Mouse (Mus musculus) liver, embryonic 16.5 days (tissue): ENCODE data around the gene Brd4. TPM values are rescaled to one million over a fixed set of nuclear protein-coding genes. Genes with fewer than 3 reads are reported as not detected.

Source experiments
- ATAC-seq: fragments of 200-750 bp; cut with Nextera tagmentation; 2 replicates; pipeline ENCODE4 v1.8.0; 2017; ENCODE audit warnings: low read depth, mild to moderate bottlenecking, moderate number of reproducible peaks, moderate library complexity
- H3K27ac ChIP-seq: fragments of 300-500 bp; sonication (generic); 2 replicates; pipeline ENCODE4 v1.5.1; 2014; ENCODE audit warnings: mild to moderate bottlenecking, low read length
- H3K27me3 ChIP-seq: fragments of 300-500 bp; sonication (generic); 2 replicates; pipeline ENCODE4 v1.6.1; 2014; ENCODE audit warnings: low read depth, low read length, mixed read lengths; ENCODE audit not compliant: control insufficient read depth, insufficient read depth
- H3K36me3 ChIP-seq: fragments of 300-500 bp; sonication (generic); 2 replicates; pipeline ENCODE4 v1.6.1; 2014; ENCODE audit warnings: mild to moderate bottlenecking; ENCODE audit not compliant: control insufficient read depth, insufficient read depth
- H3K4me1 ChIP-seq: fragments of 300-500 bp; sonication (generic); 2 replicates; pipeline ENCODE4 v1.6.1; 2014; ENCODE audit warnings: low read depth, low read length, mixed read lengths; ENCODE audit not compliant: control insufficient read depth
- H3K4me2 ChIP-seq: fragments of 300-500 bp; sonication (generic); 2 replicates; pipeline ENCODE4 v1.6.1; 2014; ENCODE audit warnings: low read depth, low read length, mixed read lengths
- H3K4me3 ChIP-seq: fragments of 300-500 bp; sonication (generic); 2 replicates; pipeline ENCODE4 v1.5.1; 2014; ENCODE audit warnings: low read depth, mild to moderate bottlenecking, low read length
- H3K9ac ChIP-seq: fragments of 300-500 bp; sonication (generic); 2 replicates; pipeline ENCODE4 v1.6.1; 2014; ENCODE audit warnings: low read depth, low read length
- H3K9me3 ChIP-seq: fragments of 300-500 bp; sonication (generic); replicated peaks from 2 replicates; pipeline ENCODE4 v1.6.1; 2016; ENCODE audit warnings: low read length; ENCODE audit not compliant: control insufficient read depth
- WGBS: fragments of 180-500 bp; shearing (Covaris S2); extraction: QIAGEN DNeasy Blood & Tissue Kit; methylation state at CpG from one replicate; pipeline ENCODE4 v1.1.7; 2014; ENCODE audit not compliant: insufficient replicate concordance; 5-methylcytosine and 5-hydroxymethylcytosine counted together
- polyA plus RNA-seq: library from polyadenylated mRNA; unstranded; fragments of >200 nt; fragmentation: Nextera tagmentation; extraction: Ambion mirVana; gene quantifications from 2 replicates; pipeline ENCODE4 v1.2.1, GENCODE M21; 2015

Brd4 gene
- polyA plus RNA-seq, 1 experiment from 2014 or later: 36.0 TPM

DNA sequence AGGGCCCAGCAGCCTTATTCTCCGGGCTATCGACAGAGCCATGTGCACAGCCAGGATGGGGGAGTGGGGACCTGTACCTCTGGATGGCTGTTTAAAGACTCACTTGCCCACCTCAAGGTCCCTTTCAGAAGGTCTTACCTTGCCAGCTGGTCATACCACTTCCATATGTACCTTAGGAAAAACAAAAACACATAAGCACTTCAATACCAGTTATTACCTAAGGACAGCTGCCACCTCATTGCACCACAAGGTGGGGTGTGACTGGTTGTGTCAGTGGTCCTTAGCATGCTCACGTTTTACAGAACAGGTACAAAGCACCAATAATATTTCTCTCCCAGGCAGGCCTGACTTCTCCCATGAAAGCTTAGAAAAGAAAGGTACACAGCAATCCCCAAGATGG is 33.2 kb upstream of the Brd4 start:
- Histone ChIP-seq H3K4me2 (no peak overlapping the region), H3K4me1 (peaks cover 25% of the 10 kb centered on the region), H3K9ac (no peak overlapping the region), H3K9me3 (no peaks in the 10 kb centered on the region), H3K27me3 (no peaks in the 10 kb centered on the region), H3K4me3 (no peak overlapping the region), H3K36me3 (peaks cover 46% of the 10 kb centered on the region), H3K27ac (no peak overlapping the region)
- ATAC-seq: no peak
- WGBS: 77% methylated on average over 3 of the region's 3 CpGs

- Histone ChIP-seq H3K9ac (no peak overlapping the region), H3K36me3 (peaks cover 51% of the 10 kb centered on the region), H3K9me3 (no peaks in the 10 kb centered on the region), H3K4me1 (peaks cover 20% of the 10 kb centered on the region), H3K27me3 (no peaks in the 10 kb centered on the region), H3K4me2 (no peak overlapping the region), H3K4me3 (no peak overlapping the region), H3K27ac (no peak overlapping the region)
- WGBS: 92% methylated on average over 8 of the region's 8 CpGs
- no peak for ATAC-seq
Observed at GRCm38 (mm10) chr17:32317032-32317431, 32.5 kb upstream of the Brd4 start.

- no peak for ATAC-seq
- Histone ChIP-seq H3K36me3 (peaks cover 62% of the 10 kb centered on the region), H3K4me1 (peaks cover 17% of the 10 kb centered on the region), H3K27ac (no peak overlapping the region), H3K9ac (no peak overlapping the region), H3K4me2 (no peak overlapping the region), H3K27me3 (no peaks in the 10 kb centered on the region), H3K9me3 (no peaks in the 10 kb centered on the region), H3K4me3 (no peak overlapping the region)
- WGBS: 83% methylated on average over 5 of the region's 5 CpGs
Observed at GRCm38 (mm10) chr17:32315560-32315959, 31.0 kb upstream of the Brd4 start.

DNA sequence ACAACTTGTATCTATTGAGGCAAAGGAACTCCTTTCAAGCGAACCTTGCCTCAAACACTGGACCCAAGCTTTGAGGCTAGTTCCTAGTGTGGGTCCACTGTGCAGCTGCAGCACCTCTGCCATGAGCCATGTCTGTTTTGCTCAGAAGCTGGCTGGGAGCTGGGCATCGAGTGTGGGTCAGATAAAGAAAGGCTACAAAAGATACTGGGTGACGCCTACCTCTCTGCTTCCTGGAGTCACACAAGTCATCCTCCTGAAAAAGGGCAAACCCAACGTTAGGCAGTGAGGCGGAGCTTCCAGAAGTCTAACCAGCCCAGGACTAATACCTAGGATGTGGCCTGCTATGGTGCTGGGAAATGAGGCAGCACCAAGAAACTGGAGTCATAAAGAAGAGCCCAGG is 29.4 kb upstream of the Brd4 start:
- H3K27ac ChIP-seq: no peak overlapping the region
- H3K4me1 ChIP-seq: peaks cover 7% of the 10 kb centered on the region
- no peak overlapping the region for H3K9ac ChIP-seq
- no peaks in the 10 kb centered on the region for H3K9me3 ChIP-seq
- no peak overlapping the region for H3K4me3 ChIP-seq
- ATAC-seq: peak; percentile 37
- no peaks in the 10 kb centered on the region for H3K27me3 ChIP-seq
- H3K4me2 ChIP-seq: no peak overlapping the region
- 34% methylated on average over 5 of the region's 5 CpGs for WGBS
- H3K36me3 ChIP-seq: peaks cover 78% of the 10 kb centered on the region

DNA sequence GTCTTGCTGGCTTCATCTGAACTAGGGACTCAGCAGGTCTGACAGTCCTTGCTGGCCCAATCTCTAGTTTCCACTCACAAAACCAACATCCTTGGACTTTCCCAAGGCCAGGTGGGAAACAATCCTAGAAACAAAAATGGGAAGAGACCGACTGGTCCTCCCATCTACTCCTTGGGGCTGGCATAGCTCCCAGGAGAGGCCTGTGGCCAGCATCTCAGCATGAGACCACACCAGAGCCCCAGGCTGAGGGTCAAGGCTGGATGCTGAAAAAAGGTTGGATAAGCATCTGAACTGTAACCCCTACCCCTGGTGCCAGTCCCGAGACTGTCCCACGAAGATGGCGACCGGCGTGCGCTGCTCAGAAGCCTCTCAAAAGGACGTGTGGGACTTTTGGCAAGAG is 28.3 kb upstream of the Brd4 start:
- 85% methylated on average over 8 of the region's 8 CpGs for WGBS
- H3K9me3 ChIP-seq: no peaks in the 10 kb centered on the region
- H3K27ac ChIP-seq: no peak overlapping the region
- H3K27me3 ChIP-seq: no peaks in the 10 kb centered on the region
- no peak overlapping the region for H3K9ac ChIP-seq
- ATAC-seq: no peak
- no peak overlapping the region for H3K4me2 ChIP-seq
- H3K36me3 ChIP-seq: peaks cover 84% of the 10 kb centered on the region
- no peak overlapping the region for H3K4me3 ChIP-seq
- peaks cover 3% of the 10 kb centered on the region; the same call in 1 of the 2 replicates for H3K4me1 ChIP-seq

DNA sequence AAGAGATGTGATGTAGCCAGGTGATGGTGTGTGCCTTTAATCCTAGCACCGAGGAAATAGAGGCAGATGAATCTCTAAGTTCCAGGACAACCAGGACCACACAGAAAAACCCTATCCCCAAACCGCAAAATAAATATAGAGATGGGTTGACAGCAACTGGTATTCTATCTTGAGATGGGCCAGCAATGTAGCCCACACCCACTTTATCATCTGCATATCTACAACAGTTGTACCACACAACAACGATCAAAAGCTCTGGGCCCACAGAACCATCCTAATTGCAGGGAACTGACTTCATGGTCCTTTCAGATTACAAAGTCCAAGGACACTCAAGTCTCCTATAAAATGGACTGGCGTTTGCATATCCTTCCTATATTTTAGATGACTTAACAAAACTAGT is 23.4 kb upstream of the Brd4 start:
- 0 out of 2 replicates have a peak, but pooled peaks have one; percentile 30 for ATAC-seq
- WGBS: 30% methylated on average over 4 of the region's 4 CpGs
- Histone ChIP-seq H3K4me3 (no peak overlapping the region), H3K4me1 (peaks cover 4% of the 10 kb centered on the region; the same call in 1 of the 2 replicates), H3K36me3 (peaks cover 75% of the 10 kb centered on the region), H3K9ac (no peak overlapping the region), H3K27ac (no peak overlapping the region), H3K9me3 (no peaks in the 10 kb centered on the region), H3K27me3 (no peaks in the 10 kb centered on the region), H3K4me2 (no peak overlapping the region)

- H3K4me1 ChIP-seq: no peaks in the 10 kb centered on the region
- no peaks in the 10 kb centered on the region; the same call in 1 of the 2 replicates for H3K36me3 ChIP-seq
- WGBS: 74% methylated on average over 1 of the region's 1 CpGs
- no peaks in the 10 kb centered on the region for H3K9me3 ChIP-seq
- no peak for ATAC-seq
- no peak overlapping the region for H3K4me3 ChIP-seq
- no peak overlapping the region for H3K27ac ChIP-seq
- H3K27me3 ChIP-seq: no peaks in the 10 kb centered on the region
- H3K4me2 ChIP-seq: no peak overlapping the region
- no peak overlapping the region for H3K9ac ChIP-seq
Observed at GRCm38 (mm10) chr17:32298125-32298524, 13.6 kb upstream of the Brd4 start.

DNA sequence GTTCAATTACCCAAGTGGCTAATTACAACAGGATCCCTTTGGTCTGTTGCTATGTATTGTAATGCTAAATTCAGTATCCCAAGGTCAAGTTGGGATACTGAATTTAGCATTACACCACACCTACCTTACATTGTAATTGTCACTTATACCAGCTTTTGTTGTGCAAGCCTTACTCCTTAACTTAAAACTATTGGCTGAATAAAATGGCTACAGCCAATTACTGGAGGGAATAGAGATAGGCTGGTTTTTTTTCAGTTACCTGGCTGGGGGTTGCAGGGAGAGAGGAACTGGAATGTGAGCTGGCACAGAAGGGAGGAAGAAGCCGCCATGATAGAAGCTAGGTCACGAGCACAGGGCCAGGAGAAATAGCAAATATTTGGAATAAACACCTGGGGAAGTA is 11.4 kb upstream of the Brd4 start:
- H3K4me2 ChIP-seq: no peak overlapping the region
- no peaks in the 10 kb centered on the region for H3K4me1 ChIP-seq
- no peaks in the 10 kb centered on the region for H3K9me3 ChIP-seq
- H3K27ac ChIP-seq: no peak overlapping the region
- no peak overlapping the region for H3K9ac ChIP-seq
- no peak overlapping the region for H3K4me3 ChIP-seq
- 59% methylated on average over 2 of the region's 2 CpGs for WGBS
- H3K36me3 ChIP-seq: no peaks in the 10 kb centered on the region
- ATAC-seq: no peak
- no peaks in the 10 kb centered on the region for H3K27me3 ChIP-seq

GRCm38 (mm10) chr17:32295160-32295559 is 10.6 kb upstream of the Brd4 start:
- WGBS: 57% methylated on average over 4 of the region's 4 CpGs
- H3K4me1 ChIP-seq: no peaks in the 10 kb centered on the region
- no peak for ATAC-seq
- H3K4me2 ChIP-seq: no peak overlapping the region
- no peaks in the 10 kb centered on the region for H3K27me3 ChIP-seq
- H3K27ac ChIP-seq: no peak overlapping the region
- H3K9ac ChIP-seq: no peak overlapping the region
- no peak overlapping the region for H3K4me3 ChIP-seq
- no peaks in the 10 kb centered on the region for H3K9me3 ChIP-seq
- H3K36me3 ChIP-seq: no peaks in the 10 kb centered on the region
